In genomic region chr7:34218496-34218895, GRCm38 (mm10) we compare ENCODE assay signal across 29 mouse cellular contexts. TPM values are rescaled to one million over a fixed set of nuclear protein-coding genes. Genes with fewer than 3 reads are reported as not detected.
"Had no signal": no experiment of that assay in that cellular context is flagged by ENCODE, and none has a peak within 500 bp of the region (broad histone marks: within the 10 kb centered on the region; RNA-seq: fewer than 3 reads in every experiment).

No protein-coding gene starts in this region.

- H3K9me3 ChIP-seq: heart, embryonic 13.5 days; heart, embryonic 15.5 days; hindbrain, embryonic 13.5 days; hindbrain, embryonic 15.5 days; limb, embryonic 10.5 days; limb, embryonic 12.5 days had no signal

- H3K4me3 ChIP-seq: heart, adult 2 months; heart, embryonic 13.5 days; heart, embryonic 15.5 days; hindbrain, embryonic 13.5 days; hindbrain, embryonic 15.5 days; layer of hippocampus, adult 2 months; left cerebral cortex, adult 2 months; limb, embryonic 10.5 days; limb, embryonic 12.5 days had no signal

- DNase-seq: gastrocnemius, postnatal 14 days; gastrocnemius, postnatal 36 days; heart, adult 11 months; heart, adult 2 months; heart, postnatal 14 days; heart, postnatal 36 days; kidney, adult 18-20 months; kidney, adult 8-10 months; kidney, postnatal 10 days; kidney, postnatal 25 days; kidney, postnatal 4 days; liver had no signal

- ATAC-seq: forebrain, embryonic 16.5 days; hindbrain, postnatal 0 days had no signal

- H3K9ac ChIP-seq: heart, embryonic 13.5 days; heart, embryonic 15.5 days; hindbrain, embryonic 13.5 days; hindbrain, embryonic 15.5 days; limb, embryonic 12.5 days had no signal

- H3K4me1 ChIP-seq: heart, embryonic 13.5 days; heart, embryonic 15.5 days; hindbrain, embryonic 13.5 days; hindbrain, embryonic 15.5 days; limb, embryonic 10.5 days; limb, embryonic 12.5 days had no signal

- H3K27ac ChIP-seq: heart, adult 2 months; heart, embryonic 13.5 days; heart, embryonic 15.5 days; hindbrain, embryonic 13.5 days; hindbrain, embryonic 15.5 days; hindbrain, postnatal 0 days; layer of hippocampus, adult 2 months; left cerebral cortex, adult 2 months; limb, embryonic 10.5 days; limb, embryonic 12.5 days had no signal

- H3K27me3 ChIP-seq: heart, embryonic 13.5 days; heart, embryonic 15.5 days; hindbrain, embryonic 13.5 days; hindbrain, embryonic 15.5 days; limb, embryonic 12.5 days had no signal

- H3K4me2 ChIP-seq: heart, embryonic 11.5 days; heart, embryonic 13.5 days; heart, embryonic 15.5 days; hindbrain, embryonic 13.5 days; hindbrain, embryonic 15.5 days; limb, embryonic 12.5 days; liver, embryonic 11.5 days had no signal

RNA-seq across cellular contexts. Expression of gene Gm6096, which starts 32.3 kb away (rescaled TPM):
- polyA plus RNA-seq: frontal cortex, adult 2 months; gonadal fat pad, adult 2 months; heart, adult 2 months; heart, postnatal 0 days; hindbrain, embryonic 13.5 days; hindbrain, embryonic 15.5 days; hindbrain, postnatal 0 days; intestine, embryonic 14.5 days; kidney, embryonic 14.5 days; limb, embryonic 10.5 days; liver, embryonic 11.5 days had no signal
